Mouse (Mus musculus): Measurements from ENCODE around the gene Rab22a.
"Not testable (repeated sequence)": the region's sequence is repeated elsewhere in the genome, so short reads cannot be mapped to it uniquely, and the experiment has no call there.

Rab22a gene

GRCm38 (mm10) chr2:173666876-173667275 lies 7.3 kb downstream of the Rab22a start:
- DNase-seq (ENCODE audit: extremely low read depth, low read depth, low spot score), result no peak

- DNase-seq (ENCODE audit: extremely low read depth, low read depth, low spot score), result no peak
Observed at GRCm38 (mm10) chr2:173672328-173672896, 12.9 kb downstream of the Rab22a start.

- DNase-seq (ENCODE audit: extremely low read depth, low read depth, low spot score), result no peak
Observed at GRCm38 (mm10) chr2:173673469-173673868, 13.9 kb downstream of the Rab22a start.

- DNase-seq (ENCODE audit: extremely low read depth, low read depth, low spot score), result no peak
Observed at GRCm38 (mm10) chr2:173678593-173678992, 19.0 kb downstream of the Rab22a start.

- no peak for DNase-seq (ENCODE audit: extremely low read depth, low read depth, low spot score)
Observed at GRCm38 (mm10) chr2:173679217-173679616, 19.7 kb downstream of the Rab22a start.

GRCm38 (mm10) chr2:173680153-173680552 lies 20.6 kb downstream of the Rab22a start:
- DNase-seq (ENCODE audit: extremely low read depth, low read depth, low spot score), result no peak

GRCm38 (mm10) chr2:173682773-173683172 lies 23.2 kb downstream of the Rab22a start:
- DNase-seq (ENCODE audit: extremely low read depth, low read depth, low spot score), result no peak

GRCm38 (mm10) chr2:173685781-173686361 lies 26.3 kb downstream of the Rab22a start:
- no peak for DNase-seq (ENCODE audit: extremely low read depth, low read depth, low spot score)

- no peak for DNase-seq (ENCODE audit: extremely low read depth, low read depth, low spot score)
Observed at GRCm38 (mm10) chr2:173687363-173687762, 27.8 kb downstream of the Rab22a start.

GRCm38 (mm10) chr2:173689835-173690234 lies 30.3 kb downstream of the Rab22a start:
- DNase-seq (ENCODE audit: extremely low read depth, low read depth, low spot score), result no peak

GRCm38 (mm10) chr2:173691748-173692147 lies 32.2 kb downstream of the Rab22a start:
- DNase-seq (ENCODE audit: extremely low read depth, low read depth, low spot score), result no peak

- DNase-seq (ENCODE audit: extremely low read depth, low read depth, low spot score), result no peak
Observed at GRCm38 (mm10) chr2:173692693-173693092, 33.1 kb downstream of the Rab22a start.

- DNase-seq (ENCODE audit: extremely low read depth, low read depth, low spot score), result peak; percentile 4
Observed at GRCm38 (mm10) chr2:173698850-173699249, 39.3 kb downstream of the Rab22a start.

GRCm38 (mm10) chr2:173702096-173702866 lies 42.7 kb downstream of the Rab22a start:
- no peak for DNase-seq (ENCODE audit: extremely low read depth, low read depth, low spot score)

- no peak for DNase-seq (ENCODE audit: extremely low read depth, low read depth, low spot score)
Observed at GRCm38 (mm10) chr2:173702867-173703237, 43.3 kb downstream of the Rab22a start.

- DNase-seq (ENCODE audit: extremely low read depth, low read depth, low spot score), result no peak
Observed at GRCm38 (mm10) chr2:173705827-173706551, 46.4 kb downstream of the Rab22a start.

- DNase-seq (ENCODE audit: extremely low read depth, low read depth, low spot score), result not testable (repeated sequence)
Observed at GRCm38 (mm10) chr2:173707626-173708025, 48.1 kb downstream of the Rab22a start.

- DNase-seq (ENCODE audit: extremely low read depth, low read depth, low spot score), result no peak
Observed at GRCm38 (mm10) chr2:173710193-173710592, 50.6 kb downstream of the Rab22a start.

- DNase-seq (ENCODE audit: extremely low read depth, low read depth, low spot score), result no peak
Observed at GRCm38 (mm10) chr2:173712656-173713055, 53.1 kb downstream of the Rab22a start.

GRCm38 (mm10) chr2:173713241-173713640 lies 53.7 kb downstream of the Rab22a start:
- no peak for DNase-seq (ENCODE audit: extremely low read depth, low read depth, low spot score)

- no peak for DNase-seq (ENCODE audit: extremely low read depth, low read depth, low spot score)
Observed at GRCm38 (mm10) chr2:173714620-173715218, 55.2 kb downstream of the Rab22a start.
